Mouse (Mus musculus) layer of hippocampus, adult 9-10 months (tissue): Measurements from ENCODE around the gene Tial1.
A peak's percentile ranks its signal among the peaks of the same experiment; 100 is the strongest.

Source experiments
- DNase-seq: peaks from one replicate; pipeline ENCODE4 v3.0.0; 2022; ENCODE audit warnings: low spot score

Gene Tial1

GRCm38 (mm10) chr7:128416664-128417063 lies 44.9 kb downstream of the Tial1 start:
- no peak for DNase-seq

- no peak for DNase-seq
These were observed 47.1 kb downstream of the Tial1 start for GRCm38 (mm10) chr7:128414433-128414832.

- DNase-seq: no peak
These were observed 49.3 kb downstream of the Tial1 start for GRCm38 (mm10) chr7:128412071-128412833.

- DNase-seq: no peak
These were observed 50.7 kb downstream of the Tial1 start for GRCm38 (mm10) chr7:128410708-128411413.

GRCm38 (mm10) chr7:128408265-128408664 lies 53.3 kb downstream of the Tial1 start:
- DNase-seq: no peak

GRCm38 (mm10) chr7:128403988-128404387 lies 57.5 kb downstream of the Tial1 start:
- no peak for DNase-seq

GRCm38 (mm10) chr7:128403586-128403985 lies 57.9 kb downstream of the Tial1 start:
- DNase-seq: no peak

- no peak for DNase-seq
These were observed 58.4 kb downstream of the Tial1 start for GRCm38 (mm10) chr7:128403128-128403527.

- no peak for DNase-seq
These were observed 58.9 kb downstream of the Tial1 start for GRCm38 (mm10) chr7:128402577-128402976.

- no peak for DNase-seq
These were observed 62.9 kb downstream of the Tial1 start for GRCm38 (mm10) chr7:128398664-128399063.

GRCm38 (mm10) chr7:128397066-128397465 lies 64.5 kb downstream of the Tial1 start:
- no peak for DNase-seq

- no peak for DNase-seq
These were observed 67.8 kb downstream of the Tial1 start for GRCm38 (mm10) chr7:128393756-128394155.

- no peak for DNase-seq
These were observed 68.6 kb downstream of the Tial1 start for GRCm38 (mm10) chr7:128392972-128393314.

- DNase-seq: peak; percentile 54
These were observed 69.2 kb downstream of the Tial1 start for GRCm38 (mm10) chr7:128392071-128392971.

GRCm38 (mm10) chr7:128391267-128392057 lies 70.1 kb downstream of the Tial1 start:
- no peak for DNase-seq
